Mouse (Mus musculus) kidney, postnatal 0 days (tissue): ENCODE results near the gene Rab4b. TPM values are rescaled to one million over a fixed set of nuclear protein-coding genes. Genes with fewer than 3 reads are reported as not detected.
A peak's percentile ranks its signal among the peaks of the same experiment; 100 is the strongest.

ENCODE experiments used
- ATAC-seq: fragments of 200-750 bp; cut with Nextera tagmentation; replicated peaks from 2 replicates; pipeline ENCODE4 v1.8.0; 2017; ENCODE audit warnings: low read depth, moderate number of reproducible peaks, moderate TSS enrichment, moderate library complexity; ENCODE audit not compliant: low FRiP score
- DNase-seq: peaks from one replicate; pipeline ENCODE4 v3.0.0-alpha.2; 2016; ENCODE audit warnings: low spot score
- H3K27ac ChIP-seq: fragments of 300-500 bp; sonication (generic); 2 replicates; pipeline ENCODE4 v1.5.1; 2014; ENCODE audit warnings: mild to moderate bottlenecking
- H3K27me3 ChIP-seq: fragments of 300-500 bp; sonication (generic); 2 replicates; pipeline ENCODE4 v1.6.1; 2014; ENCODE audit warnings: low read length, mixed read lengths; ENCODE audit not compliant: insufficient read depth
- H3K36me3 ChIP-seq: fragments of 300-500 bp; sonication (generic); 2 replicates; pipeline ENCODE4 v1.6.1; 2014; ENCODE audit warnings: low read length, mixed read lengths; ENCODE audit not compliant: insufficient read depth
- H3K4me1 ChIP-seq: fragments of 300-500 bp; sonication (generic); replicated peaks from 2 replicates; pipeline ENCODE4 v1.6.1; 2014; ENCODE audit warnings: antibody characterized with exemption, low read length, mixed read lengths; ENCODE audit not compliant: insufficient read depth
- H3K4me2 ChIP-seq: fragments of 300-500 bp; sonication (generic); 2 replicates; pipeline ENCODE4 v1.6.1; 2014; ENCODE audit warnings: mild to moderate bottlenecking, low read length, moderate library complexity, mixed read lengths
- H3K4me3 ChIP-seq: fragments of 300-500 bp; sonication (generic); replicated peaks from 2 replicates; pipeline ENCODE4 v1.5.1; 2014; ENCODE audit warnings: low read depth, low read length
- H3K9ac ChIP-seq: fragments of 300-500 bp; sonication (generic); 2 replicates; pipeline ENCODE4 v1.6.1; 2014; ENCODE audit warnings: low read depth, low read length
- H3K9me3 ChIP-seq: fragments of 300-500 bp; sonication (generic); replicated peaks from 2 replicates; pipeline ENCODE4 v1.6.1; 2016; ENCODE audit warnings: low read length, inconsistent platforms, mixed read lengths
- CTCF ChIP-seq: IDR thresholded peaks from 2 replicates; pipeline ENCODE4 v1.5.1; 2016; ENCODE audit warnings: antibody characterized with exemption, low read depth, mild to moderate bottlenecking, moderate library complexity
- WGBS: fragments of 180-500 bp; shearing (Covaris S2); extraction: QIAGEN DNeasy Blood & Tissue Kit; methylation state at CpG from one replicate; pipeline ENCODE4 v1.1.7; 2014; 5-methylcytosine and 5-hydroxymethylcytosine counted together
- polyA plus RNA-seq: library from polyadenylated mRNA; unstranded; fragments of >200 nt; fragmentation: Nextera tagmentation; extraction: Ambion mirVana; gene quantifications from 2 replicates; pipeline ENCODE4 v1.2.1, GENCODE M21; 2015

Rab4b gene
- polyA plus RNA-seq: 74.0 and 75.0 TPM in 2 replicates

- Histone ChIP-seq H3K27me3 (no peaks in the 10 kb centered on the region), H3K4me3 (peak within 1 kb of the TSS; percentile 78), H3K4me1 (0 out of 2 replicates have a peak, but pooled peaks cover 4% of the 10 kb centered on the region), H3K27ac (peak within 1 kb of the TSS; percentile 95), H3K4me2 (peak within 1 kb of the TSS; percentile 64), H3K9ac (peak within 1 kb of the TSS; percentile 71), H3K9me3 (no peaks in the 10 kb centered on the region), H3K36me3 (no peaks in the 10 kb centered on the region)
- WGBS: under 1% methylated on average over 53 of the region's 53 CpGs
- peak; percentile 100 for DNase-seq
- TF ChIP-seq CTCF: peak; percentile 72
- peak; percentile 97 for ATAC-seq
Measured at GRCm38 (mm10) chr7:27178324-27179216, at the start of gene Rab4b. Gene Rab4b (minus strand): TSS chr7:27178896.

DNA sequence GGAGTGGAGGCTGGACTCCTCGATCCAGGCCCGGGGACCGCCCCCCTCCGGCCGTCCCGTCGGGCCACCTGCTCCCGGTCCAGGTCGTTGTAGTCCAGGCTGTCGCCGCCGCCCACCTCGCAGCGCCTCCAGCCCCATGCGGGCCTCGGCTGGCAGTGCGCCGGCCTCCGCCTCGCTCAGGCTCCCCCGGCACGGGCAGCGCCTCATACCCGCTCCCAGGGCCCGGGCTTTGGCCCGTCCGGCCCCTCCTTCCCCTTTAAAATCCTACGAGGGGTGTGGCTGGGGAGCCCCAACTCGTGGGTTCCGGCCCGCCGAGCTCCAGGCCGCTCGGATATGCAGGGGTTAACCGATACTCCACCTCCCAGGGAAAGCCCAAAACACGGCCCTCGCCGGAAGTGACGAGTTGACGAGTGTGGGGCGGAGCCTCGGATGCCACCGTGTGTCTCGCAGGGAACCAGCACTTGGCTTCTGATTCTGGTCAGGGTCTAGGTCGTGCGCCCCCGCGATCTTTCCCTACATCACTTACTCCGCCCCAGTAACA lies 49.7 kb upstream of the Rab4b start, which contains the start of gene Itpkc:
Itpkc (minus strand) TSS at position 381 of the 541 bp plus-strand sequence.
- under 1% methylated on average over 49 of the region's 49 CpGs for WGBS
- ATAC-seq: peak; percentile 82
- TF ChIP-seq CTCF: peak; percentile 23; the same call in 1 of the 2 replicates
- H3K27ac ChIP-seq: peak within 1 kb of the TSS; percentile 88
- H3K9ac ChIP-seq: peak within 1 kb of the TSS; percentile 81
- peak within 1 kb of the TSS; percentile 64 for H3K4me3 ChIP-seq
- peaks cover 26% of the 10 kb centered on the region for H3K4me1 ChIP-seq
- H3K9me3 ChIP-seq: no peaks in the 10 kb centered on the region
- DNase-seq: peak; percentile 97
- no peaks in the 10 kb centered on the region for H3K27me3 ChIP-seq
- H3K4me2 ChIP-seq: peak within 1 kb of the TSS; percentile 69
- no peaks in the 10 kb centered on the region for H3K36me3 ChIP-seq

DNA sequence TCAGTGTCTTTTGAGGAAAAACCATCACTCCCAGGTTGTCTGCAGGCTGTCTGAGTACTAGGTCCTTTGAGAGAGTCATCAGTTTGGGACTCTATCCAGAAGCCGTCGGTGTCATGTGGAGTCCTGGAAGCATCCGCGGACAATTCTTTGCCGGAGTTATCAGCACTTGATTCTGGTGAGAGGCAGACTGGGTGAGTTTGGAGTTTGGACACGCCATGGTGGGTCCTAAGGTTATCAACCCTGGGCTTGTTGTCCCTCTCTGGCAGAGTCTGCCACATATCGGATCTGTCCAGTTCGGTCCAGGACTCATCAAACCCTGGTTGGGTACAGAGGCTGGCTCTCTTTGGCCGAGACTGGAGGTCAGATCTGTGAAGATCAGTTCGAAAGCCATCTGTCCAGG lies 49.0 kb upstream of the Rab4b start:
- peak overlapping the region; percentile 81 for H3K9ac ChIP-seq
- H3K27me3 ChIP-seq: no peaks in the 10 kb centered on the region
- no peak for DNase-seq
- peak overlapping the region; percentile 69 for H3K4me2 ChIP-seq
- H3K27ac ChIP-seq: peak overlapping the region; percentile 88; the same call in 1 of the 2 replicates
- no peak for TF ChIP-seq CTCF
- no peaks in the 10 kb centered on the region for H3K9me3 ChIP-seq
- under 1% methylated on average over 10 of the region's 10 CpGs for WGBS
- peak; percentile 25 for ATAC-seq
- no peaks in the 10 kb centered on the region for H3K36me3 ChIP-seq
- peak overlapping the region; percentile 64 for H3K4me3 ChIP-seq
- H3K4me1 ChIP-seq: peaks cover 26% of the 10 kb centered on the region

DNA sequence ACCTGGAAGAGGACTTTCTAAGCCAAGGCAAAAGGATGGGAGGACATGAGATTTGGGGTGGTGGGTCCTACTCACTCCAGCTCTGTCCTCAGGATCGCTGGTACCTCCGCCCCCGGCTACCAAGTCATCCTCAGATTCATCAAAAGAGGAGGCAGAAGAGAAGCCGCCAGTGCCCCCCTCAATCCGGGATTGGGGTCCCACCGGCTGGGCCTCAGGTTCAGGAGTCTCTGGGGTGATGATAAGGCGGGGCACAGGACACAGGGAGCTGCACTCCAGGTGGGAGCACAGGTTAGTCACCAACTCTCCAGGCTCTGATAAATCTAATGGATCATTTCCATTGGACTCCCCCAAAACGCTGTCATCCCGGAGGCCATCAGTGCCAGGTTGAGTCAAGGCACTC lies 48.6 kb upstream of the Rab4b start:
- Histone ChIP-seq H3K4me2 (peak overlapping the region; percentile 69), H3K9ac (peak overlapping the region; percentile 81; the same call in 1 of the 2 replicates), H3K4me3 (peak overlapping the region; percentile 64), H3K27ac (no peak overlapping the region), H3K4me1 (peaks cover 26% of the 10 kb centered on the region), H3K9me3 (no peaks in the 10 kb centered on the region), H3K36me3 (no peaks in the 10 kb centered on the region), H3K27me3 (no peaks in the 10 kb centered on the region)
- WGBS: 27% methylated on average over 9 of the region's 9 CpGs
- DNase-seq (no peak), ATAC-seq (no peak)
- TF ChIP-seq CTCF: no peak

GRCm38 (mm10) chr7:27224877-27225575 lies 46.3 kb upstream of the Rab4b start:
- peak overlapping the region; percentile 23; the same call in 1 of the 2 replicates for H3K4me2 ChIP-seq
- H3K27me3 ChIP-seq: no peaks in the 10 kb centered on the region
- no peak for TF ChIP-seq CTCF
- no peak overlapping the region for H3K9ac ChIP-seq
- no peak for ATAC-seq
- DNase-seq: no peak
- no peaks in the 10 kb centered on the region for H3K36me3 ChIP-seq
- no peaks in the 10 kb centered on the region for H3K9me3 ChIP-seq
- no peak overlapping the region for H3K27ac ChIP-seq
- H3K4me1 ChIP-seq: peaks cover 26% of the 10 kb centered on the region
- H3K4me3 ChIP-seq: no peak overlapping the region
- WGBS: 50% methylated on average over 11 of the region's 11 CpGs

DNA sequence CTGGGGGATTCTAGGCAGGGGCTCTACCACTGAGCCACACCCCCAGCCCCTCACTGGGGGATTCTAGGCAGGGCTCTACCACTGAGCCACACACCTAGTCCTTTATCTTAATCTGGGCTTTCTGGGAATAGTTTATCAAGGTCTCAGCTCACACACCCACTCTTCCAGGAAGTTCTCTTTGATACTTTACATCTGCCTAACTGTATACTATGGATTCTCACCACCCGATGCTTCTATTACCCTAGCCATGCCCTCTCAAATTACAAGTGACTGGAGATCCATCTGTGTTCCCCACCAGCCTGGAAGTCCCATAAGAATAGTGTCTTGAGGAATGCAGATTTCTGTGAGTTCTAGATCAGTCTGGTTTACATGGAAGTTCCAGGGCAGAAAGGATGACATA lies 43.8 kb upstream of the Rab4b start:
- Histone ChIP-seq H3K4me3 (no peak overlapping the region), H3K4me2 (no peak overlapping the region), H3K9ac (no peak overlapping the region), H3K9me3 (no peaks in the 10 kb centered on the region), H3K36me3 (no peaks in the 10 kb centered on the region), H3K4me1 (peaks cover 21% of the 10 kb centered on the region), H3K27ac (no peak overlapping the region), H3K27me3 (no peaks in the 10 kb centered on the region)
- no peak for TF ChIP-seq CTCF
- WGBS: 54% methylated on average over 1 of the region's 1 CpGs
- DNase-seq: no peak
- ATAC-seq: no peak
